Mouse (Mus musculus) kidney, adult 2 months (tissue): ENCODE measurements around the gene Dtnbp1. TPM values are rescaled to one million over a fixed set of nuclear protein-coding genes. Genes with fewer than 3 reads are reported as not detected.

Source experiments
- DNase-seq: peaks from one replicate; pipeline ENCODE4 v3.0.0; 2021
- H3K27ac ChIP-seq: fragments of 200-500 bp; 2 replicates; pipeline ENCODE4 v1.5.1; 2012; ENCODE audit warnings: low read depth, low read length, control low read depth, inconsistent platforms; ENCODE audit not compliant: insufficient read depth
- H3K27me3 ChIP-seq: fragments of 200-500 bp; replicated peaks from 2 replicates; pipeline ENCODE4 v1.6.1; 2012; ENCODE audit warnings: mild to moderate bottlenecking, moderate library complexity, low read length, inconsistent platforms; ENCODE audit not compliant: control insufficient read depth, insufficient read depth
- H3K36me3 ChIP-seq: fragments of 200-500 bp; 2 replicates; pipeline ENCODE4 v1.6.1; 2012; ENCODE audit warnings: mild to moderate bottlenecking, moderate library complexity, low read length, inconsistent platforms; ENCODE audit not compliant: control insufficient read depth, insufficient read depth
- H3K4me1 ChIP-seq: fragments of 200-500 bp; 2 replicates; pipeline ENCODE4 v1.6.1; 2011; ENCODE audit warnings: low read length; ENCODE audit not compliant: control insufficient read depth, insufficient read depth
- H3K4me3 ChIP-seq: fragments of 200-500 bp; 2 replicates; pipeline ENCODE4 v1.5.1; 2011; ENCODE audit warnings: mild to moderate bottlenecking, low read depth, low read length, control low read depth; ENCODE audit not compliant: insufficient read depth
- CTCF ChIP-seq: fragments of 200-500 bp; conservative IDR thresholded peaks from 2 replicates; pipeline ENCODE4 v1.5.1; 2011; ENCODE audit warnings: low read depth, mild to moderate bottlenecking, control low read depth, low read length, moderate library complexity, mixed read lengths; ENCODE audit not compliant: insufficient read depth, insufficient read length
- POLR2A ChIP-seq: fragments of 200-500 bp; IDR thresholded peaks from one replicate; pipeline ENCODE4 v1.6.1; 2011; ENCODE audit warnings: low read depth, low read length, control low read depth
- WGBS: fragments of 180-500 bp; shearing (Covaris S2); methylation state at CpG from one replicate; pipeline ENCODE4 v1.1.7; 2018; 5-methylcytosine and 5-hydroxymethylcytosine counted together
- polyA plus RNA-seq: library from polyadenylated mRNA; depleted of rRNA; stranded (reverse); fragments of >200 nt; gene quantifications from 2 replicates; pipeline ENCODE4 v1.2.3, GENCODE M21; 2012; rRNA removed

Gene Dtnbp1
- 142 and 149 TPM in 2 replicates for polyA plus RNA-seq

- Histone ChIP-seq H3K4me3 (peak within 1 kb of the TSS; percentile 84), H3K4me1 (peaks cover 8% of the 10 kb centered on the region; the same call in 1 of the 2 replicates), H3K27me3 (no peaks in the 10 kb centered on the region), H3K27ac (peak within 1 kb of the TSS; percentile 94), H3K36me3 (no peaks in the 10 kb centered on the region)
- WGBS, result 1% methylated on average over 68 of the region's 68 CpGs
- peak; percentile 83 for DNase-seq
- no peak; the same call in 1 of the 2 replicates for TF ChIP-seq CTCF
- no peak for TF ChIP-seq POLR2A
These were observed at the start of gene Dtnbp1 for GRCm38 (mm10) chr13:45001911-45002615. TSS of gene Dtnbp1 (minus strand) at chr13:45002147.

GRCm38 (mm10) chr13:45049261-45050020 lies 47.5 kb upstream of the Dtnbp1 start:
- no peak for DNase-seq
- no peak for TF ChIP-seq POLR2A
- TF ChIP-seq CTCF, result no peak
- Histone ChIP-seq H3K4me1 (no peaks in the 10 kb centered on the region), H3K36me3 (no peaks in the 10 kb centered on the region), H3K27ac (no peak overlapping the region), H3K4me3 (no peak overlapping the region), H3K27me3 (no peaks in the 10 kb centered on the region)
- WGBS, result 86% methylated on average over 7 of the region's 7 CpGs

- TF ChIP-seq POLR2A (no peak), CTCF (no peak)
- Histone ChIP-seq H3K4me1 (no peaks in the 10 kb centered on the region), H3K4me3 (no peak overlapping the region), H3K27me3 (no peaks in the 10 kb centered on the region), H3K27ac (no peak overlapping the region), H3K36me3 (no peaks in the 10 kb centered on the region)
- 77% methylated on average over 3 of the region's 3 CpGs for WGBS
- DNase-seq, result no peak
These were observed 41.5 kb upstream of the Dtnbp1 start for GRCm38 (mm10) chr13:45043466-45043865.

- no peak overlapping the region for H3K27ac ChIP-seq
- H3K36me3 ChIP-seq, result no peaks in the 10 kb centered on the region
- no peaks in the 10 kb centered on the region for H3K4me1 ChIP-seq
- no peak overlapping the region for H3K4me3 ChIP-seq
- DNase-seq, result no peak
- no peaks in the 10 kb centered on the region for H3K27me3 ChIP-seq
- TF ChIP-seq POLR2A (no peak), CTCF (no peak)
- WGBS, result 56% methylated on average over 7 of the region's 7 CpGs
These were observed 38.8 kb upstream of the Dtnbp1 start for GRCm38 (mm10) chr13:45040741-45041140.

GRCm38 (mm10) chr13:45040195-45040594 lies 38.2 kb upstream of the Dtnbp1 start:
- Histone ChIP-seq H3K27me3 (no peaks in the 10 kb centered on the region), H3K27ac (no peak overlapping the region), H3K36me3 (no peaks in the 10 kb centered on the region), H3K4me1 (no peaks in the 10 kb centered on the region), H3K4me3 (no peak overlapping the region)
- no peak for DNase-seq
- 71% methylated on average over 4 of the region's 4 CpGs for WGBS
- TF ChIP-seq POLR2A (no peak), CTCF (no peak)

- DNase-seq, result no peak
- 85% methylated on average over 4 of the region's 4 CpGs for WGBS
- no peak for TF ChIP-seq CTCF
- TF ChIP-seq POLR2A, result no peak
- Histone ChIP-seq H3K4me1 (no peaks in the 10 kb centered on the region), H3K27me3 (no peaks in the 10 kb centered on the region), H3K4me3 (no peak overlapping the region), H3K27ac (no peak overlapping the region), H3K36me3 (no peaks in the 10 kb centered on the region)
These were observed 34.5 kb upstream of the Dtnbp1 start for GRCm38 (mm10) chr13:45036417-45036816.

- DNase-seq, result no peak
- no peak for TF ChIP-seq POLR2A
- no peak for TF ChIP-seq CTCF
- Histone ChIP-seq H3K4me1 (no peaks in the 10 kb centered on the region), H3K27ac (no peak overlapping the region), H3K4me3 (no peak overlapping the region), H3K27me3 (no peaks in the 10 kb centered on the region), H3K36me3 (no peaks in the 10 kb centered on the region)
- WGBS, result 82% methylated on average over 7 of the region's 7 CpGs
These were observed 32.8 kb upstream of the Dtnbp1 start for GRCm38 (mm10) chr13:45034759-45035158.

- H3K36me3 ChIP-seq, result no peaks in the 10 kb centered on the region
- WGBS, result 75% methylated on average over 10 of the region's 10 CpGs
- no peaks in the 10 kb centered on the region for H3K27me3 ChIP-seq
- no peak overlapping the region for H3K4me3 ChIP-seq
- no peak overlapping the region for H3K27ac ChIP-seq
- H3K4me1 ChIP-seq, result no peaks in the 10 kb centered on the region
- TF ChIP-seq CTCF (no peak), POLR2A (no peak)
- DNase-seq, result no peak
These were observed 31.4 kb upstream of the Dtnbp1 start for GRCm38 (mm10) chr13:45033360-45033759.
